8 mouse cellular contexts compared by ENCODE assay signal in genomic region chrX:20663444-20663790, GRCm38 (mm10). TPM values are rescaled to one million over a fixed set of nuclear protein-coding genes. Genes with fewer than 3 reads are reported as not detected.
DNase-seq lines count a peak whose midpoint lies in the region; ATAC-seq and TF ChIP-seq lines count a peak whose summit lies in the region.

No protein-coding gene starts in this region.

- no peak for TF ChIP-seq EP300 in liver, embryonic 14.5 days (IDR thresholded peaks at IDR 0.05; ENCODE audit: low read depth)

- peak overlapping the region; percentile 62 for H3K4me2 ChIP-seq in hindbrain, embryonic 13.5 days
- H3K4me2 ChIP-seq in liver, embryonic 14.5 days (ENCODE audit: low read depth) = peak overlapping the region; percentile 81
- peak overlapping the region; percentile 66 for H3K4me2 ChIP-seq in stomach, embryonic 16.5 days (ENCODE audit: low read depth, low read length)

- peak overlapping the region; percentile 60 for H3K4me3 ChIP-seq in hindbrain, embryonic 13.5 days
- H3K4me3 ChIP-seq in liver, embryonic 14.5 days (ENCODE audit: insufficient read depth in 1 of 2, low read depth in 2 of 2, low read length in 2 of 2) = peak overlapping the region; percentile 79 to 94
- peak overlapping the region; percentile 68 for H3K4me3 ChIP-seq in stomach, embryonic 16.5 days (replicated peaks; ENCODE audit: low read length)

- peak overlapping the region; percentile 85 for H3K9ac ChIP-seq in hindbrain, embryonic 13.5 days
- peak overlapping the region; percentile 81 for H3K9ac ChIP-seq in liver, embryonic 14.5 days (replicated peaks)
- peak overlapping the region; percentile 80 for H3K9ac ChIP-seq in stomach, embryonic 16.5 days (ENCODE audit: low read length)

- TF ChIP-seq CTCF in liver, embryonic 14.5 days (IDR thresholded peaks at IDR 0.05; ENCODE audit: low read depth) = no peak

- H3K27ac ChIP-seq in hindbrain, embryonic 13.5 days = peak overlapping the region; percentile 93
- peak overlapping the region; percentile 63 for H3K27ac ChIP-seq in liver, embryonic 14.5 days
- H3K27ac ChIP-seq in stomach, embryonic 16.5 days (ENCODE audit: low read length) = peak overlapping the region; percentile 71; the same call in 1 of the 2 replicates

- peaks cover 18% of the 10 kb centered on the region for H3K36me3 ChIP-seq in hindbrain, embryonic 13.5 days
- H3K36me3 ChIP-seq in liver, embryonic 14.5 days (replicated peaks; ENCODE audit: control insufficient read depth, insufficient read depth, low read depth) = peaks cover 2% of the 10 kb centered on the region
- H3K36me3 ChIP-seq in stomach, embryonic 16.5 days (ENCODE audit: control insufficient read depth, insufficient read depth, low read length) = 0 out of 2 replicates have a peak, but pooled peaks cover 2% of the 10 kb centered on the region

- DNase-seq in cerebellum, adult 18-20 months = peak; percentile 18 to 28
- no peak for DNase-seq in cerebellum, adult 11-12 months
- DNase-seq in retina, embryonic 14.5 days (ENCODE audit: low spot score) = peak; percentile 9
- DNase-seq in retina, postnatal 1 day = no peak
- DNase-seq in liver, embryonic 14.5 days (ENCODE audit: low read depth in 3 of 3, low spot score in 3 of 3) = peak in 1 of 3 experiments; percentile 10
- DNase-seq in T-cell, adult 2 months (ENCODE audit: low spot score) = no peak

- H3K9me3 ChIP-seq in hindbrain, embryonic 13.5 days = no peaks in the 10 kb centered on the region
- H3K9me3 ChIP-seq in liver, embryonic 14.5 days (ENCODE audit: control insufficient read depth, low read length) = no peaks in the 10 kb centered on the region
- no peaks in the 10 kb centered on the region for H3K9me3 ChIP-seq in stomach, embryonic 16.5 days (replicated peaks; ENCODE audit: control insufficient read depth, low read length)

- no peaks in the 10 kb centered on the region for H3K27me3 ChIP-seq in hindbrain, embryonic 13.5 days
- no peaks in the 10 kb centered on the region for H3K27me3 ChIP-seq in liver, embryonic 14.5 days (ENCODE audit: control insufficient read depth, insufficient read depth, low read length)
- no peaks in the 10 kb centered on the region for H3K27me3 ChIP-seq in stomach, embryonic 16.5 days (ENCODE audit: control insufficient read depth, insufficient read depth, low read length)

- H3K4me1 ChIP-seq in hindbrain, embryonic 13.5 days (replicated peaks) = peaks cover 34% of the 10 kb centered on the region
- H3K4me1 ChIP-seq in liver, embryonic 14.5 days (replicated peaks; ENCODE audit: control insufficient read depth in 2 of 2, insufficient read depth in 2 of 2, low read length in 1 of 2) = peaks cover 0 to 2% of the 10 kb centered on the region in 2 experiments; a peak in 1 of 4 replicates
- no peaks in the 10 kb centered on the region for H3K4me1 ChIP-seq in stomach, embryonic 16.5 days (ENCODE audit: control insufficient read depth, insufficient read depth, low read length)

- WGBS in hindbrain, embryonic 13.5 days = 14% methylated on average over 9 of the region's 9 CpGs
- 8% methylated on average over 9 of the region's 9 CpGs for WGBS in liver, embryonic 14.5 days (ENCODE audit: insufficient replicate concordance)
- WGBS in stomach, embryonic 16.5 days = 14% methylated on average over 9 of the region's 9 CpGs

- ATAC-seq in hindbrain, embryonic 13.5 days (ENCODE audit: low FRiP score) = no peak
- peak; percentile 11; the same call in 1 of the 2 replicates for ATAC-seq in liver, embryonic 14.5 days (ENCODE audit: insufficient read depth)
- no peak for ATAC-seq in stomach, embryonic 16.5 days (ENCODE audit: insufficient read depth, low FRiP score)

RNA-seq across cellular contexts. Expression of gene Uba1, which starts 5.3 kb away (rescaled TPM):
- 394 and 406 TPM in 2 replicates for polyA plus RNA-seq in hindbrain, embryonic 13.5 days (2015; fragmentation: Nextera tagmentation; extraction: Ambion mirVana)
- 93.8 and 94.4 TPM in 2 replicates for polyA plus RNA-seq in liver, embryonic 14.5 days (2012; rRNA removed)
- polyA plus RNA-seq in liver, embryonic 14.5 days (2014; fragmentation: Nextera tagmentation; extraction: Ambion mirVana) = 70.7 and 73.6 TPM in 2 replicates
- polyA plus RNA-seq in stomach, embryonic 16.5 days (2015; fragmentation: Nextera tagmentation; extraction: Ambion mirVana) = 201 and 206 TPM in 2 replicates

RNA-seq across cellular contexts. Expression of gene Cdk16, which starts 24.3 kb away (rescaled TPM):
- polyA plus RNA-seq in hindbrain, embryonic 13.5 days (2015; fragmentation: Nextera tagmentation; extraction: Ambion mirVana) = 122 and 126 TPM in 2 replicates
- polyA plus RNA-seq in liver, embryonic 14.5 days (2012; rRNA removed) = 45.5 and 47.9 TPM in 2 replicates
- polyA plus RNA-seq in liver, embryonic 14.5 days (2014; fragmentation: Nextera tagmentation; extraction: Ambion mirVana) = 18.1 and 22.2 TPM in 2 replicates
- polyA plus RNA-seq in stomach, embryonic 16.5 days (2015; fragmentation: Nextera tagmentation; extraction: Ambion mirVana) = 73.6 and 77.1 TPM in 2 replicates

RNA-seq across cellular contexts. Expression of gene Usp11, which starts 40.3 kb away (rescaled TPM):
- polyA plus RNA-seq in hindbrain, embryonic 13.5 days (2015; fragmentation: Nextera tagmentation; extraction: Ambion mirVana) = 93.8 and 98.4 TPM in 2 replicates
- 5.9 and 6.3 TPM in 2 replicates for polyA plus RNA-seq in liver, embryonic 14.5 days (2012; rRNA removed)
- 4.8 and 5.6 TPM in 2 replicates for polyA plus RNA-seq in liver, embryonic 14.5 days (2014; fragmentation: Nextera tagmentation; extraction: Ambion mirVana)
- 30.8 and 33.6 TPM in 2 replicates for polyA plus RNA-seq in stomach, embryonic 16.5 days (2015; fragmentation: Nextera tagmentation; extraction: Ambion mirVana)

RNA-seq across cellular contexts. Expression of gene Ndufb11, which starts 46.0 kb away (rescaled TPM):
- 220 and 231 TPM in 2 replicates for polyA plus RNA-seq in hindbrain, embryonic 13.5 days (2015; fragmentation: Nextera tagmentation; extraction: Ambion mirVana)
- 76.0 and 95.3 TPM in 2 replicates for polyA plus RNA-seq in liver, embryonic 14.5 days (2012; rRNA removed)
- polyA plus RNA-seq in liver, embryonic 14.5 days (2014; fragmentation: Nextera tagmentation; extraction: Ambion mirVana) = 192 and 199 TPM in 2 replicates
- polyA plus RNA-seq in stomach, embryonic 16.5 days (2015; fragmentation: Nextera tagmentation; extraction: Ambion mirVana) = 222 and 251 TPM in 2 replicates

RNA-seq across cellular contexts. Expression of gene Rbm10, which starts 46.1 kb away (rescaled TPM):
- polyA plus RNA-seq in hindbrain, embryonic 13.5 days (2015; fragmentation: Nextera tagmentation; extraction: Ambion mirVana) = 63.5 and 63.9 TPM in 2 replicates
- 22.7 and 25.8 TPM in 2 replicates for polyA plus RNA-seq in liver, embryonic 14.5 days (2012; rRNA removed)
- 23.2 and 26.4 TPM in 2 replicates for polyA plus RNA-seq in liver, embryonic 14.5 days (2014; fragmentation: Nextera tagmentation; extraction: Ambion mirVana)
- polyA plus RNA-seq in stomach, embryonic 16.5 days (2015; fragmentation: Nextera tagmentation; extraction: Ambion mirVana) = 52.7 and 53.6 TPM in 2 replicates

Comparison
In these comparisons a context has a peak if more than half of its experiments do, and no peak if none do; other contexts are left out.
1. DNase-seq: peak in cerebellum, adult 18-20 months (2 of 2) and retina, embryonic 14.5 days (single experiment); none in cerebellum, adult 11-12 months (single experiment), retina, postnatal 1 day (single experiment) and T-cell, adult 2 months (single experiment).
2. Peak in every context shown above with its lines, with median percentiles within 50 percentile points of each other: H3K27ac ChIP-seq, H3K4me2 ChIP-seq, H3K4me3 ChIP-seq and H3K9ac ChIP-seq.